Mouse (Mus musculus) testis, adult 2 months (tissue): ENCODE results near the gene Ebi3.

Experiments used
- CTCF ChIP-seq: fragments of 200-500 bp; IDR thresholded peaks from 2 replicates; pipeline ENCODE4 v1.5.1; 2012; ENCODE audit warnings: low read depth, mild to moderate bottlenecking, inconsistent platforms, low read length, moderate library complexity; ENCODE audit not compliant: control insufficient read depth, insufficient read depth, insufficient replicate concordance
- POLR2A ChIP-seq: fragments of 200-500 bp; IDR thresholded peaks from 2 replicates; pipeline ENCODE4 v1.6.1; 2012; ENCODE audit warnings: low read depth, mild to moderate bottlenecking, inconsistent platforms, low read length, moderate library complexity; ENCODE audit not compliant: control insufficient read depth

DNA sequence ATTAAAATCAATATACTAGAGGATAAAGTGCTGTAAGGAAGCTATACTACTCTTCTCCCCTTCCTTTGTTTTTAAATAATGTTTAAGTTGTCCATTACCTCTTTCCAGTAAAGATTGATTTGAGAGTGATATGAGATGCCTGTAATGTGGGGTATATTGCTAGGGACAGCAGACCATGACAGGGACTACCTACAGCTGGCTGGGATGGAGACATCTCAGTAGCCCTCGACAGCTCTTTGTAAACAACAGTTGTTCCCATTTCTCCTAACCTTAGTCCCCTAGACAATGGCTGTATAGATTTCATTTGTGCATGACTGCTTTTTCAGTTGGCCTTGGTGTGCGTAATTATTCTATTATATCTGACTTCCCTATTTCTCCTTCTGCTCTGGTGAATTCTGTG, 49.4 kb upstream of the Ebi3 start:
- TF ChIP-seq CTCF (no peak), POLR2A (no peak)
